Mouse (Mus musculus) brain, embryonic 18.5 days (tissue): Measurements from ENCODE around the gene Plod2.

ENCODE experiments used
- DNase-seq: peaks from one replicate; pipeline ENCODE4 v3.0.0-alpha.2; 2012; ENCODE audit warnings: low read depth, low spot score

Plod2 gene

DNA sequence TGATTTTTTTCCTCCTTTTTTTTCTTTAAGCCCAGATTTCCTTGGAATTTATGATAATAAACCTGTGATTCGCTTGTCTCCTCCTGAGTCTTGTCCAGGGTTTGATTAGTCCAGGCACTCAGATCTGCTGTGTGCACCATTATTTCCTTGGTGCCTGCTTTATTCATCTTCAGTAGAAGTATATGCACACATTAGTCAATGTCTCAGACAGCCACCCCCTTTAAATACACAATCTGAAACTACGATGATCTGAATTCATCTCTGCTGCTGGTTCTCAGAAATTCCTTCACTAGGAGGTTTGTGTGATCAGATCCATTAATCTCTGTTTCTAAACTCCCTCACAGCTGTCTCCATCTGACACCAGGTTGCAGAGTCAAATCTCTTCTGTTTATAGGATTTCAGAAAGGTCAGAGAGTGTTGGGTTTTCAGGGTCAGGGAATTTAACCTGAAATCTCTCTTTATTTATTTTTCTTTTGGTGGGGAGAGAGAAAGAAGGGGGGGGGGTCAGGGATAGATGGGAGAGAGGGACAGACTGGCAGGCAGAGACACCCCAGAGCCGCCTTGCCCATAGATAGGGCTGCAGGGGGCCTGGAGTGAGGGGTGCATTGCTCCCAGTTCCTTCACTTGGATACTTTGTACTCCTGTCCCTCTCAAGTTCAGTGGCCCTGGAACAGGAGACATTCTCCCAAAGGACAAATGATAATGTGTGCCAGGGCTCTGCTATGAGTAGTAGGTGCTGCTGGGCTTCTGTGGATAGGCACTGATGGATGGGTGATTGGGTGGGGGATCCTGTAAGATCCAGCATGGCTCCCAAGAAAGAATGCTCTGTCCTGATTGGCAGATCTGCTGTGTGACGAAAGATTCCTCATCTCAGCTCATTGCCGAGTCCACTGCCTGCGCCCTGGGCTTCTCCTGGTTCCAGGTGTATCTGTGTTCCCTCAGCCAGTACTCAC, 13.3 kb downstream of the Plod2 start:
- DNase-seq = no peak

DNA sequence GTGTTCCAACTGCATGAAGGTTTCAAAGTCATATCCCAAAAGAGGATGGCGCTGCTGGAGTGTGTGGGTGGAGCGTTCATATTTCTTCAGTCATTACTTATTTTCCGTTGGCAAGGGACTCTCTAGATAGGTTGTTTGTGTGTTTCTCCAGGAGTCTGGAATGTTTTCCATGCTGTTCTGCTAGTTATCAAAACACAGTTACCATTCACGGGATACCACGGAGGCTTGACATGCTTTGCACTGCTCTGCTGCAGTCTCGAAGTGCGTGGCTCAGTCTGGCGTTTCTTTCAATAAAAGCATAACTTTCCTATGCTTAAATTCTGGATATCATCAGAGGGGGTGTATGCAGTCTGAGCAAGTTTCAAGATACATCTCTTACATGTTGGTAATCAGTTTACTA, 17.7 kb downstream of the Plod2 start:
- no peak for DNase-seq

DNA sequence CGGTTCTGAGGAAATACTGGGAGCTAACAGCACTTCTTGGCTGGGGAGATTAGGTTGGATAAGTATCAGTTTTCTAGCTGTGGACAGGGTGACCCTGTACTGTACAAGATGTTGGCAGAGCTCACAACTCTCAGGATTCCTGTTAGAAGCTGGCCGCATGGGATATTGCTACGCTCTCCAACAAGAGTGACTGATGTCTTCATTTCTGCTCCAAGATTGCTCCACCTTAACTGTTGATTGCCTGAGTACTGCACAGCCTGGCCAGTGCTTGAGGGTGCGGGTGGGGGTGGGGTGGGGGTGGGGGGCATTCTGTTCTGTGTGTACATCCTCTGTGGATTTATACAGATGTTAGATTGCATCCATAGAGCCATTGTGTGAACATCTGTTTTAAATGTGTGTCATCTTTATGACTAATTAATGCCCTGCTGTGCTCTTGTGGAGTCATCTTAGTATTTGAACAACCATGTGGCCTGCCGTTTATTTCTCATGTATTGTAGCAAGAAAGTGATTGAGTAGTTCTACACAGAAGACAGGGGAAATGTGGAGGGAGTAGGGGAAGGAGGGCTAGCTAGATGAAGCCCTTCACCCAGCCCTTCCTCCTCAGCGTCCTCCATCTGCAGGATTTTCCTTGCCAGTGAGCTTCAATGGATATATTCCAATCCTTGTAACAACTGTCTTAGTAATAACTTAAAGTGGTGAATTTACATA, 19.0 kb downstream of the Plod2 start:
- no peak for DNase-seq

DNA sequence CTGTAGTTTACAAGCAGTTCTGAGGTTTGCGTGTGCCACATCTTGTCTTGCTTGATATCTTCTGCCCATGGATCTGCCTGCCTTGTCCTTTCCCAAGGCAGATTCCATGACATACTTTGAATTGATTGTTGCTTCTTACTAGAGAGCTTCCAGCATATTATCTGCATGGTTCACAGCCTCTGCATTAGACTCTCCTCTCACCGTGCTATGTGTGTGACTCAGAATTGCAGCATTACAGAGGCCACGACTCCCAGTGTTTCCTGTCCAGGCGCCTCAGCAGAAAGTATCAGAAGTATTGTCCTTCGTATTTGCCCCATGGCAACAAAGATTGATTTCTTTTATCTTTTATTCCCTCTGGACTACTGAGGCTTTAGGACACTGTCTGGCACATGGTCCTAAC, 20.4 kb downstream of the Plod2 start:
- DNase-seq = no peak

DNA sequence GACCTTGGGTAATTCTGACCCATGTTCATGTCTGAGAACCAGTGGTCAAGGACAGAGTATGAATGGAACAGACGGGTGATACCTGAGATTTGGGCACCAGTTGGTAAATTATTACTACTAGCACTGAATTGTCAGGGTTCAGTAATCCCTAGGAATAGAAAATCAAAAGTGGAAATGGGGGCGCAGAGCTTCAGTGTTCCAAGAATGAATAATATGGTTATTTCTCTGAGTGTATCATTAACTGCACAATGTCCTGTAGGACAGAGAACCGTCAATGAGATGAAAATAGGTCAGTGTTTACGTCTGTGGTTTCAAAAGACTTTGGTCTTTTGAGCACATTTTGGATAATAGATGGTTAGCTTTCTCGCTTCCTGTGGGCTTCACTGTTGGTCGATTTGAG, 21.3 kb downstream of the Plod2 start:
- DNase-seq = no peak

DNA sequence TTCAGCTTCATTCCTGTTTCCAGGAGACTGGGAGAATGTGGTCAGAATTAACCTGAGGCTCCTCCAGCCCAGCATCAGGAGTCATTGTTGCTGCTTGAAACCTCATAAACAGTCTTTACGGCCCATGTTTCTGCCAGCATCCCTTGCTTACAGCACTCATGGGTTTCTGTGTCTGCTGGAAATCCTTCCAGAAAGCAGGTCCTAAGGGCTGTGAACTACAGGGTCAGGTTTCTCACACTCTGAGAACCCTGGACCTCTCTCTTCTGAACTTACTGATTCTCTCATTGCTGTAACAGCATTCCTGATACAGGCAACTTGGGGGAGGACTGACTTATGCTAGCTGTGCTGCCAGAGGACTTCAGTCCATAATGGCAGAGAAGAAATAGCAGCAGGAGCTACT, 22.4 kb downstream of the Plod2 start:
- DNase-seq = no peak

DNA sequence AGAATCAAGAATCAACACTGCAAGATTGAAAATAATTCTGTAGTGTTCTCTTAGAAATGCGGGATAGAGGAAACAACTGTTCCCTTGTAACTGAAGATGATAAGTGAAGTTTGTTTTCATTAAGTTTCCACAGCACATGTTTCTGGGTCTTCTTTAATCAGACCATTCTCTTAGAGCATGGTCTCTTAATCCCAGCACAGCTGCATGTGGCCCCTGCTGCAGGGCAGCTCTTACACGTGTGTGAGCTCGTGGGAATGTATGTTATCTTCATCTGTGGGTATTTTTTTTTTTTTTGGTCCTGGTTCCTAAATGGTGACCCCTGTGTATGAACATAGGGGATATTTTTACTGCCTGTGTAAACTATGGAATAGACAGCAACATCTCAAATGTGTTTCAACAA, 24.2 kb downstream of the Plod2 start:
- DNase-seq = no peak

DNA sequence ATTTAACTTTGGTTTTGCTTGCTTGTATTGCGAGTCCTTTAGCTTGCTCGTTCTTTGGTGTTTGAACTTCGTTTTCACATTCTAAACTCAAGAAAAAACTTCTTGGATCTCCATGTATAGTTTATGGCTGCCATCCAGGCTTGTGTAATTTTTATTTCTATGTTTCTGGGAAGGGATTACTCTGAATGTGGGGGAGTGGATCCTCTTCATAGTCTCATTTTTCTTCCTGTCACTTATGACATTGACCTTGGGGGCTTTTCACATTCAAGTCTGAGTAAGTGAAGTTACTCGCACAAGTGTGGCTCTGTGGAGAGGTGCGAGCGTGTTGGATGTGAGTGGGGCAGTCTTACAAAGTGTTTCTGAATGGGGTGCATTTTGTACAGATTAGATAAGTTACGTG, 25.5 kb downstream of the Plod2 start:
- no peak for DNase-seq

DNA sequence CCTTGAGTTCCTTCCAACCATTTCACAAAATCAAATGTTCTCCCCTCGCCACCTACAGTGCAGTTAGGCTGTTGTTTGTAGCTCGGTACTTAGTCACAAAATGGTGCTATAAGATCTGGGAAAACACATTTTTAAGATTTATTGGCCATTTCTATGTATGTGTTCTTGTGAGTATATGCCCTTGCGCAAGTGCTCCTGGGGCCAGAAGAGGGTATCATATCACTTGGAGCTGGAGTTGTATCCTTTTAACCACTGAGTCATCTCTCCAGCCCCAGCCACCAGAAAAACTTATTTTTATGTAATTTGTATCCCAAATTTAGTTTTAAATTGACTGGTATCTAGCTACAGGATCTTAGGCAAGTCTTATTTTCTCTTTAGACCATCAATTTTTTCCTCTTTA, 26.8 kb downstream of the Plod2 start:
- no peak for DNase-seq

DNA sequence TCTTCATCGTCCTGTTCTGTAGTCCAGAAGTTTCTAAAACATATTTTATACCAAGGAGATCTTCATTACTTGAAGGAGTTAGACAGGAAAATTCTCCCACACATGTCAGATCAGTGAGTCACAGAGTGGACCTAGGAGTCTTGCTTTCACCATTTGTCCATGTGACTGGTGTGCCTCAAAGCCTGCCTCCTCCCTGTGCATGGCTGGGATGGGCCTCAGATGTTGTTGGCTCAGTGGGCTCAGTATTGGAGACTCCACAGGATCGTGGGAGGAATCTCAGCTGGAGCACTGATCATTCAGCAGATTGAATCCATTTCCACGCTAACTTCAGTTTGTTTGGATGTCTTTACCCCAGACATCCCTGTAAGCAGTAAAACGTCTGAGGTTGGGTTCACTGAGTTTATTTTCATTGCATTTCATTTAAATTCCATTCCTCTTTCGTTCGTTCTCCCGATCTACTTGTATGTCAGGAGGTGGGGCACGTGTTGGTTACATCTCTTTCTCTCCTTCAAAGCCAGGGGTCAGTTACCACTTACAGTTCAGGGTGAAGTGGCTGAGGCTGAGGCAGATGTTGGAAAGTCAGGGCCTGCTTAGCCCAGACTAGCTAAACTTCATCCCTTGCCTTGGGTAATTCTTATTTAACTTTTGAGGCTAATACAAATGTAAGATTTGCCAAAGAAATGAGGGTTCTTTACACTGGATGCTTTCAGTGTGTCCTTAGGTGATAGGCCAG, 30.5 kb downstream of the Plod2 start:
- no peak for DNase-seq

DNA sequence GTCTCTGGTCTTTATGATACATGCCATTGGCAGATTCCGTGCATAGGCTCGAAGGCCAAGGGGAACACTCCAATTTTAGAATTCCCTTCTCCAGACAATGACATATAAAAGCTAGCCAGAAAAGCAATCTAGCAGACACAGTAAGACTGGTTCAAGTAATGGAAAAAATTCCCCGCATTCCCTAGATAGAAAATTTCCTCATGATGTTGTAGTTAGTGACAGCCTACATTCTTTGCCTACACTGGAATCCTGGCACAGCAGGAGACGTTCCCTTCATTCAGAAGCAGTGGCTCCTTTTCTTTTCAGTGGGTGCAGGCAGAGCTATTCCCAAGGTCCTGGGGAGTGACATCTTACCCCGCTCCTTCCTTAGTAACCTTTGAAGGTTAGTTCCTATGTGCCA, 41.9 kb downstream of the Plod2 start:
- DNase-seq = no peak

DNA sequence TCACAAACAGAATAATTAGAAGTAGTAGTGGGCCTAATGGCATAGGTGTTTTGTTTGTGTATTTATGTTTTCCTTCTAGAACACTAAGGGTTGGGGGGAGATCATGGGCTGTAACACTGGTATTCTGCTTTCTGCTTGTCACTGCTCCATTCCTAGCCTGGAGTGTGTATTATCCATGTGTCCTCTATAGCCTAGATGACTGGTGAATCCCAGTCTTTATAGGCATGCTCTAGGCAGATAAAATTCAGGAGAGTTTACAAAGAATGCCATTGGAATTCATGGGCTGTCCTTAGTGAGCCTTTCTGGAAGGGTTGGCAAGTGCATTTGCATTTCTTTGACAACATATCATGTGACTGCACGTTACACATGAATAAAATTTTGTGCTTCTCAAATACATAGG, 44.0 kb downstream of the Plod2 start:
- no peak for DNase-seq

DNA sequence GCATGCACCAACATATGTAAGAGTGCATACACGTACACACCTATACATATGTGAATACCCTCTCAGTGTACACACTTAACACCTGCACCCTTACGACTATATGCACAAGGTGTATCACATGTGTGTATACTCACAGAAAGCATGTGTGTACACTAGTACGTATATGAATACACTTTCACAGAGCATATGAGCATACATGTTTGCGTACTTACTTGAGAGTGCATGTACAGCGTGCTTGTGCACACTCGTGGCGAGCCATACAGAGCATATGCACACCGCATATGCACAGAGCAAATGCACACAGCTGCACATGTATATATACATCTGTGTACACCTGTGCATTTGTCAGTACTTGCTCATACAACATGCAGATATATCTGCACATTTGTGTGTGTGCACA, 45.4 kb downstream of the Plod2 start:
- DNase-seq = no peak

DNA sequence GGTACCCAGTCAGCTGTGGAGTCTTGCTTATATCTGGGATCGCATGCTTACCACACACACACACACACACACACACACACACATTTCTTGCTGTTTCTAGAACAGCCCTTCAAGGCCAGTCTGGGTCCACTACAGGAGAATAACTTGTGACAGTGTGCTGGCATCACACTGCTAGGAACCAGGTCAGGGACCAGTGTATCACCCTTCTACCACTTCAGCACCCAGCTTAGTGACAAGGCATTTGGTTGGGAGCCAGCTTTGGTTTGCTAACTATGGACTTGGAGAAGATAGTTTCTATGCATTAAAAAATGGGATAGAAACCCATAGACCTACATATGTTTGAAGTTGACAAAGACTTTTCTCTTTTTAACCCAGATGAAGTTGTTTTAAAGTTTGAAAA, 46.2 kb downstream of the Plod2 start:
- no peak for DNase-seq

DNA sequence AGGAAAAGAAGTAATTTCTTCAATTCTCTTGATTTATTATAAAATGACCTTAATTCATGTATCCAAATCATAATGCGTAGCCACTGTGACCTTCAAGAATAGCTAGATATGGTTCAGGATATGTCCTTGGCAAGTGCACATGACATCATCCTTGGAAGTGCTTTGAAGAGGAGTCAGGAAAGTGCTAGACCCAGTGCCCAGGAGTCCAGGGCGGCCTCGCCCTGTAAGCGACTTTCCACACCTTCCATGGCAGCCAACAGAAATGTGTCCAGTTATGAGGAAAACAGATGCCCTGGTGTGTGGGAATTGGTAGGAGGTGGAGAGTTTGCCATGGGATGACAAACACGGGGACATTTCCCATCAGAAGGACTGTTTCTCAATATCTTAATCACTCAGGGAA, 47.0 kb downstream of the Plod2 start:
- DNase-seq = no peak

DNA sequence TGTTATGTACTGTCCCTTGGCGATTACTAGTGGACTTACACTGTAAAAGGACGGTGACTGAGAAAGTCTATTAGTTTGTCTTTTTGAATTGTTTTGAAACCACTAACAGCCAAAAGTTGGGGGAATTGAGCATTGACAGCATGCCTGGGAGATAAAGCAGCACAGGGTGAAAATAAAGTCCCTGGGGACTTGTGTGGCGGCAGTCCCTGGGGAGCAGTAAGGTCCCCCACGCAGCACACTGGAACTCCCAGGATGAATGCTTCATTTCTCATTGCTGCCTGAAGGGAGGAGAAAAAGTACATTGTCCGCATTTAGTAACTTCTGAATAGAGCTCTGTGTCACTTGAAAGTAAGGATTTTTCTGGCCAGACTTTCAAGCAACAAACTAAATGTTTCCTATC, 49.5 kb downstream of the Plod2 start:
- DNase-seq = no peak

DNA sequence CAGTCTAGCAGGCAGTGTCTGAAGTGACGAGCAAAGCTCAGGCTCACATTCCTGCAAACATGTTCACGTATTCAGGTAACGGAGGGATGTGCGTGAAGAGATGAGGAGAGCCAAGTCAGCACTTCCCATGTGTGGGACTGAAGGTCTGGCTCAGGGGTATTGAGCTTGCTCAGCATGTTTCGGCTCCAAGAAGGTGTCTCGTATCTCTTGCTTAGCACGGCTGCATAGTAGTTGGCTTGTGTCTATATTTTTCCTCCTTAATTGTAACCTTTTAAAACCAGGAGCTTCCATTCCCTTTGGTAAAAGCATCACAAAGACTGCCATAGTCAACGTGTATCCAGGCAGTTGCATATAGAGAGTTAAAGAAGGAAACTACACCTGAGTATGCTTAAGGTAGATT, 50.7 kb downstream of the Plod2 start:
- DNase-seq = no peak

DNA sequence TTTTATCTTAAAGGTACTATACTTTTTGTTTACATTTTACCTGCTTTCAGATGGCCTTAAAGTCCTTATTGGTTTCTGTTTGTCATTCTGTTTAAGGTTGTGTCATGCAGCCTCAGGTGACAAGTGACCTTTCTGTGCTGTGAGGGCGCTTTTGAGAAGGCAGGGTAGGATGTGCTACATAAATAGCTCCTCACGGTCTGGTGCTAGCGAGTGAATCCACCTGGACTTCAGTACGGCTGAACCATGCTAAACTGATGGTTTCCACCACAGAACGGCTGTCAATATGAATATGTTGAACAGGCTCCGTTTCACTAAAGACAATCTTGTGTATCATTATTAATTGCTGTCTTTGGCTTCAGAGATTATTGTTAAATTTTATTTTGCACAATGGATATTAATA, 52.5 kb downstream of the Plod2 start:
- no peak for DNase-seq

DNA sequence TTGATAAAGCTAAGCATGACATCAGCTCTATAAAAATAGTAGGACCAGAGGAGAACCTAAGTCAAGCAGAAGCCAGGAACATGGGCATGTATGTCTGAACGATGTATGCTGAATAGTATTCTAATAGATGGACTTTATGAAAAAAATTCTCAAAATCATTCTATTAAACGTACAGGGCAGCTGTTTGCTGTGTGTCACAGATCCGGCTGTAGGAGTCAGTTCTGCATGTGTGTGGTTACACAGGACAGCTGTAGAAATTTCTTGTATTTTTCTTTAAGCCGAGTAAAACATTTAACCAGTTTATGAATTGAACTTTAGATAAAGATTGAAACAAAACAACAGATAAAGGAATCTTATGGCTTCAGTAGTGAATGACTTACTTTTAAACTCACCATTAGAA, 53.3 kb downstream of the Plod2 start:
- no peak for DNase-seq

DNA sequence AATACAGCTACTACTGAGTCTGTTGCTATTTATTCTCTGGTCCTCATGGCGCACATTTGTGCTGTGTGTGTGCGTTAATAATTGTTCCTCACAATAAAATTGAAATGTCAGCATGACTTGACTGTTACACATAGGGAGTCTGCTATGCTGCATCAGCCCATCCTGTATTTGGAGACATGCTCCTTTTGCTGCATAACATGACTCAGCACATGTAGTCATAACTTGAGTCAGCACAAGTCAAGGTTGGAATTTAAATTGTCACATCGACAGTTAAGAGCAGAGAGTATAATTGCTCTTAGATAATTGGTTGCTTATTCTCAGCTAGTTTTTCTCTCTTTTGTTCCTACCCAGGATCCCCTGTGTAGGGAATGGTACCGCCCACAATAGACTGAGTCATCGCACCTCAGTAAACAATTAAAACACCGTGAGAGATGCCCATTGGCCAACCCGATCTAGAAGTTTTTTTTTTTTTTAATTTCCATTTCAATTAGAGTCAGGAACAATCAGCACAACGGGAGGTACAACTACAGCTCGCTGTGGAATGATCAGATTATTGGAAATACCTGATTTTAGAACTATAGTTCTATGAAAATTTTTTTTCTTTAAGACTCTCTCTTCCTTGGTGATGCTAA, 55.0 kb downstream of the Plod2 start:
- no peak for DNase-seq

DNA sequence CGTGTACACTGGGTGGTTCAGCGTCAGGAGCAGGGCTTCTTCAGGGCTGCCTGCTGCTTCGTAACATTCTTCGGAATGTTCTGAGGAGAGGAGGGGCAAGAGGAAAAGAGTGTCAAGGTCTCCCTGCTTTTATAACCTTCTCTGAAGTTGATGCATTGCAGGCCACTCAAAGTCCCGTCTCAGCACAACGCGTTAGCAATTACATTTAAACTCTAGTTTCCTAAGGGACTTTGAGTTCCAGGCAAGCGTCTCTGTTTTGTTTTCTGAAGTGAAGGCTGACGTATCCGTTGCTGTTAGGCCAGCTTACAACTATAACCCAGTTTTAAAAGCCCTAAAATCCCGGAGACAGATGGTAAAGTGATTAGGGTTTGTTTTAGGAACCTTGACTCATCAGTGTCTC, 55.8 kb downstream of the Plod2 start:
- no peak for DNase-seq

DNA sequence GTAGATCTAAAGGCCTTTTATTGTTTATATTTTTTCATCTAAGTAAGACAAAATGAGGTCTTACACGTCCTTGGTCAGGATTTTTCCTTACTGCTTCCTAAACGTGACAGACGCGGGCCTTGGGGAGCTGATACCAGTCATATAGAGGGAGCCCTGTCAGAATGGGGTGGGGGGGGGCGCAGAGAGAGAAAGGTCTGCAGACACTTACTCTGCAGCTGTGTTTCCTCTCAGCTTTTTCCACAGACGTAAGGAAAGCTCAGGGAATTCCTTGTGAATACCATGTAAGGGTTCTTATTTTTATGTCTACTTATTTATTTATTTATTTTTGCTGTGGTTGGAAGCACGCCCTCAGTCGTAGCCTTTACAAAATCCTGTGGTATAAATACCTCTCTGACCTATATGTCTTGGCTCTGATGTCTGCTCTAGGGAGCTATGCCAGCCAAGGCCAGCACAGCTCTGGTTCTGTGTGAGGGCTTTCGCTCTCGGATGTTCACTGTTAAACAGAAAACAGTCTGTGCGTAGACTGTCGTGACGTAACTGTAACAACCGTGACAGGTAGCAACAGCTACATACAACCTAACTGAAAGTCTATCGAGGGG, 58.0 kb downstream of the Plod2 start:
- no peak for DNase-seq
